In genomic region chr16:13818560-13819393, GRCm38 (mm10) we compare ENCODE assay signal across 7 mouse cellular contexts. TPM values are rescaled to one million over a fixed set of nuclear protein-coding genes. Genes with fewer than 3 reads are reported as not detected.
DNase-seq lines count a peak whose midpoint lies in the region; ATAC-seq lines count a peak whose summit lies in the region.

Ntan1 (plus strand) TSS chr16:13818845.

- H3K9ac ChIP-seq in embryonic facial prominence, embryonic 11.5 days (replicated peaks; ENCODE audit: low read length) = peak within 1 kb of the TSS; percentile 74
- H3K9ac ChIP-seq in midbrain, embryonic 13.5 days (replicated peaks) = peak within 1 kb of the TSS; percentile 90

- WGBS in embryonic facial prominence, embryonic 11.5 days = under 1% methylated on average over 58 of the region's 58 CpGs
- under 1% methylated on average over 58 of the region's 58 CpGs for WGBS in limb, embryonic 10.5 days
- under 1% methylated on average over 58 of the region's 58 CpGs for WGBS in midbrain, embryonic 13.5 days

- no peaks in the 10 kb centered on the region for H3K4me1 ChIP-seq in embryonic facial prominence, embryonic 11.5 days (ENCODE audit: control insufficient read depth, insufficient read depth, low read length)
- H3K4me1 ChIP-seq in limb, embryonic 10.5 days = peaks cover 17% of the 10 kb centered on the region
- peaks cover 28% of the 10 kb centered on the region for H3K4me1 ChIP-seq in midbrain, embryonic 13.5 days (replicated peaks)

- ATAC-seq in embryonic facial prominence, embryonic 11.5 days (replicated peaks; ENCODE audit: insufficient number of reproducible peaks, low FRiP score, low TSS enrichment, low read depth) = peak; percentile 97
- ATAC-seq in granulocyte monocyte progenitor cell, adult 5-6 weeks (replicated peaks; ENCODE audit: poor library complexity, severe bottlenecking) = peak; percentile 81
- peak; percentile 97 for ATAC-seq in midbrain, embryonic 13.5 days

- peak within 1 kb of the TSS; percentile 64 for H3K4me3 ChIP-seq in embryonic facial prominence, embryonic 11.5 days (ENCODE audit: low read depth, low read length)
- peak within 1 kb of the TSS; percentile 79 for H3K4me3 ChIP-seq in limb, embryonic 10.5 days
- peak within 1 kb of the TSS; percentile 85 for H3K4me3 ChIP-seq in midbrain, embryonic 13.5 days (replicated peaks)

- H3K4me2 ChIP-seq in embryonic facial prominence, embryonic 11.5 days (ENCODE audit: low read depth, low read length) = peak within 1 kb of the TSS; percentile 81
- peak within 1 kb of the TSS; percentile 77 for H3K4me2 ChIP-seq in midbrain, embryonic 13.5 days (replicated peaks)

- H3K36me3 ChIP-seq in embryonic facial prominence, embryonic 11.5 days (replicated peaks; ENCODE audit: control insufficient read depth, insufficient read depth, low read depth, low read length) = 0 out of 2 replicates have a peak, but pooled peaks cover 2% of the 10 kb centered on the region
- peaks cover 37% of the 10 kb centered on the region for H3K36me3 ChIP-seq in limb, embryonic 10.5 days
- peaks cover 31% of the 10 kb centered on the region for H3K36me3 ChIP-seq in midbrain, embryonic 13.5 days

- no peaks in the 10 kb centered on the region for H3K9me3 ChIP-seq in embryonic facial prominence, embryonic 11.5 days (replicated peaks; ENCODE audit: control insufficient read depth, low read length)
- no peaks in the 10 kb centered on the region for H3K9me3 ChIP-seq in limb, embryonic 10.5 days (replicated peaks)
- no peaks in the 10 kb centered on the region for H3K9me3 ChIP-seq in midbrain, embryonic 13.5 days

- peak; percentile 98 for DNase-seq in adrenal gland, postnatal 14 days
- peak; percentile 95 for DNase-seq in embryonic facial prominence, embryonic 11.5 days (ENCODE audit: low spot score)
- peak; percentile 96 for DNase-seq in kidney, adult 11 months
- peak; percentile 96 for DNase-seq in limb, embryonic 10.5 days (ENCODE audit: low spot score)
- DNase-seq in spleen, adult 12 weeks (ENCODE audit: low spot score) = peak; percentile 96

- peak within 1 kb of the TSS; percentile 89 for H3K27ac ChIP-seq in embryonic facial prominence, embryonic 11.5 days (replicated peaks; ENCODE audit: low read depth, low read length)
- peak within 1 kb of the TSS; percentile 94 for H3K27ac ChIP-seq in limb, embryonic 10.5 days
- peak within 1 kb of the TSS; percentile 98 for H3K27ac ChIP-seq in midbrain, embryonic 13.5 days

- H3K27me3 ChIP-seq in embryonic facial prominence, embryonic 11.5 days (ENCODE audit: control insufficient read depth, insufficient read depth, low read length) = no peaks in the 10 kb centered on the region
- no peaks in the 10 kb centered on the region for H3K27me3 ChIP-seq in limb, embryonic 10.5 days (ENCODE audit: low read depth, poor library complexity, severe bottlenecking)
- H3K27me3 ChIP-seq in midbrain, embryonic 13.5 days = no peaks in the 10 kb centered on the region

RNA-seq across cellular contexts. Expression of gene Ntan1, which starts in this region (rescaled TPM):
- total RNA-seq in adrenal gland, postnatal 14 days (2021) = 65.9 and 72.1 TPM in 2 replicates
- 182 and 190 TPM in 2 replicates for polyA plus RNA-seq in embryonic facial prominence, embryonic 11.5 days (2014; fragmentation: Nextera tagmentation; extraction: Ambion mirVana)
- 61.4 and 76.5 TPM in 2 replicates for total RNA-seq in granulocyte monocyte progenitor cell, adult 5-6 weeks (2014; fragmentation: Nextera tagmentation)
- total RNA-seq in granulocyte monocyte progenitor cell, adult 5-6 weeks (2017) = 51.9 and 56.2 TPM in 2 replicates
- 110 and 144 TPM in 2 replicates for polyA plus RNA-seq in limb, embryonic 10.5 days (2016; fragmentation: Nextera tagmentation; extraction: Ambion mirVana)
- 217 and 231 TPM in 2 replicates for polyA plus RNA-seq in midbrain, embryonic 13.5 days (2015; fragmentation: Nextera tagmentation; extraction: Ambion mirVana)

Comparison
In these comparisons a context has a peak if more than half of its experiments do, and no peak if none do; other contexts are left out.
1. Peak in every context shown above with its lines: DNase-seq, ATAC-seq, H3K4me3 ChIP-seq and H3K27ac ChIP-seq.